Mouse (Mus musculus) MEL (cell line): ENCODE results near the gene Plxdc1. TPM values are rescaled to one million over a fixed set of nuclear protein-coding genes. Genes with fewer than 3 reads are reported as not detected.

Experiments
- DNase-seq: peaks from one replicate; pipeline ENCODE4 v3.0.0; 2011; ENCODE audit warnings: low read depth, low spot score
- H3K27ac ChIP-seq: 2 replicates; pipeline ENCODE4 v1.5.1; 2012; ENCODE audit warnings: low read depth, mild to moderate bottlenecking, control low read depth, low read length, moderate library complexity; ENCODE audit not compliant: control insufficient read depth
- H3K27me3 ChIP-seq, 2 experiments: fragments of 150-350 bp in 1 of 2; sonication (generic) in 1 of 2; 2 replicates each; pipeline ENCODE4 v1.6.1; 2012; ENCODE audit warnings: low read length in 2 of 2, mild to moderate bottlenecking in 2 of 2, improper control_type of control experiment in 1 of 2, moderate library complexity in 1 of 2; ENCODE audit not compliant: insufficient read depth in 2 of 2, control insufficient read depth in 1 of 2
- H3K36me3 ChIP-seq, 2 experiments: 2 replicates each; pipeline ENCODE4 v1.6.1; 2012 to 2014; ENCODE audit warnings: low read length in 2 of 2, improper control_type of control experiment in 1 of 2, inconsistent platforms in 1 of 2, mild to moderate bottlenecking in 1 of 2; ENCODE audit not compliant: insufficient read depth in 2 of 2, control insufficient read depth in 1 of 2
- H3K4me1 ChIP-seq, 2 experiments: fragments of 150-350 bp in 1 of 2; sonication (generic) in 1 of 2; 2 replicates each; pipeline ENCODE4 v1.6.1; 2012; ENCODE audit warnings: low read length in 2 of 2, improper control_type of control experiment in 1 of 2, mild to moderate bottlenecking in 1 of 2; ENCODE audit not compliant: insufficient read depth in 2 of 2, control insufficient read depth in 1 of 2
- H3K4me3 ChIP-seq, 2 experiments: fragments of 150-350 bp in 1 of 2; sonication (generic) in 1 of 2; 2 replicates each; pipeline ENCODE4 v1.5.1; 2012; ENCODE audit warnings: low read depth in 2 of 2, low read length in 2 of 2, mild to moderate bottlenecking in 2 of 2, moderate library complexity in 2 of 2, control low read depth in 1 of 2, improper control_type of control experiment in 1 of 2; ENCODE audit not compliant: control insufficient read depth in 1 of 2, insufficient read depth in 1 of 2
- H3K79me2 ChIP-seq: 2 replicates; pipeline ENCODE4 v1.6.1; 2012; ENCODE audit warnings: mild to moderate bottlenecking, low read length, moderate library complexity; ENCODE audit not compliant: control insufficient read depth, poor library complexity, insufficient read depth
- H3K9ac ChIP-seq: 2 replicates; pipeline ENCODE4 v1.6.1; 2012; ENCODE audit warnings: low read depth, mild to moderate bottlenecking, control low read depth, low read length, moderate library complexity; ENCODE audit not compliant: control insufficient read depth, poor library complexity, severe bottlenecking
- H3K9me3 ChIP-seq: fragments of 150-350 bp; sonication (generic); replicated peaks from 2 replicates; pipeline ENCODE4 v1.6.1; 2012; ENCODE audit warnings: mild to moderate bottlenecking, low read length, improper control_type of control experiment, moderate library complexity; ENCODE audit not compliant: insufficient read depth
- BHLHE40 ChIP-seq: IDR thresholded peaks from 2 replicates; pipeline ENCODE4 v1.6.1; 2012; ENCODE audit warnings: low read depth, mild to moderate bottlenecking, inconsistent platforms, low read length, improper control_type of control experiment, borderline replicate concordance
- CHD1 ChIP-seq: IDR thresholded peaks from 2 replicates; pipeline ENCODE4 v1.6.1; 2012; ENCODE audit warnings: low read depth, mild to moderate bottlenecking, inconsistent platforms, low read length, improper control_type of control experiment
- CHD2 ChIP-seq: IDR thresholded peaks from 2 replicates; pipeline ENCODE4 v1.6.1; 2011; ENCODE audit warnings: low read length, improper control_type of control experiment
- CTCF ChIP-seq, 3 experiments: IDR thresholded peaks in 2 of 3; conservative IDR thresholded peaks in 1 of 3; 2 replicates each; pipeline ENCODE4 v1.5.1; 2011 to 2012; ENCODE audit warnings: low read length in 3 of 3, low read depth in 2 of 3, mild to moderate bottlenecking in 2 of 3, improper control_type of control experiment in 1 of 3, inconsistent platforms in 1 of 3, mixed read lengths in 1 of 3, moderate library complexity in 1 of 3; ENCODE audit not compliant: control insufficient read depth in 1 of 3, insufficient read depth in 1 of 3, poor library complexity in 1 of 3, severe bottlenecking in 1 of 3
- E2F4 ChIP-seq: IDR thresholded peaks from 2 replicates; pipeline ENCODE4 v1.6.1; 2011; ENCODE audit warnings: low read depth, low read length, improper control_type of control experiment, borderline replicate concordance
- ELF1 ChIP-seq: IDR thresholded peaks from 2 replicates; pipeline ENCODE4 v1.6.1; 2014; ENCODE audit warnings: low read depth, mild to moderate bottlenecking, inconsistent platforms, low read length, improper control_type of control experiment, moderate library complexity
- EP300 ChIP-seq, 2 experiments: IDR thresholded peaks; 2 replicates each; pipeline ENCODE4 v1.6.1; 2011; ENCODE audit warnings: improper control_type of control experiment in 2 of 2, low read length in 2 of 2, low read depth in 1 of 2, mild to moderate bottlenecking in 1 of 2
- ETS1 ChIP-seq: IDR thresholded peaks from 2 replicates; pipeline ENCODE4 v1.6.1; 2012; ENCODE audit warnings: low read depth, mild to moderate bottlenecking, inconsistent platforms, low read length, improper control_type of control experiment, moderate library complexity
- GABPA ChIP-seq: IDR thresholded peaks from 2 replicates; pipeline ENCODE4 v1.6.1; 2012; ENCODE audit warnings: low read depth, mild to moderate bottlenecking, inconsistent platforms, low read length, improper control_type of control experiment, moderate library complexity
- GATA1 ChIP-seq: IDR thresholded peaks from 2 replicates; pipeline ENCODE4 v1.6.1; 2011; ENCODE audit warnings: low read depth, low read length, improper control_type of control experiment
- HCFC1 ChIP-seq: IDR thresholded peaks from 2 replicates; pipeline ENCODE4 v1.6.1; 2012; ENCODE audit warnings: low read depth, mild to moderate bottlenecking, inconsistent platforms, low read length, improper control_type of control experiment, moderate library complexity
- JUND ChIP-seq: IDR thresholded peaks from 2 replicates; pipeline ENCODE4 v1.6.1; 2011; ENCODE audit warnings: low read depth, mild to moderate bottlenecking, improper control_type of control experiment, low read length
- MAFK ChIP-seq: IDR thresholded peaks from 2 replicates; pipeline ENCODE4 v1.6.1; 2011; ENCODE audit warnings: low read depth, mild to moderate bottlenecking, low read length, improper control_type of control experiment, borderline replicate concordance
- MAX ChIP-seq: IDR thresholded peaks from 2 replicates; pipeline ENCODE4 v1.6.1; 2011; ENCODE audit warnings: low read length, improper control_type of control experiment
- MAZ ChIP-seq: IDR thresholded peaks from 2 replicates; pipeline ENCODE4 v1.6.1; 2012; ENCODE audit warnings: low read depth, mild to moderate bottlenecking, inconsistent platforms, low read length, improper control_type of control experiment
- MEF2A ChIP-seq: IDR thresholded peaks from 2 replicates; pipeline ENCODE4 v1.6.1; 2014; ENCODE audit warnings: low read depth, mild to moderate bottlenecking, inconsistent platforms, low read length, improper control_type of control experiment; ENCODE audit not compliant: poor library complexity, insufficient replicate concordance, severe bottlenecking; ENCODE audit errors: extremely low read depth
- MXI1 ChIP-seq: IDR thresholded peaks from 2 replicates; pipeline ENCODE4 v1.6.1; 2011; ENCODE audit warnings: mild to moderate bottlenecking, low read depth, low read length, improper control_type of control experiment
- MYB ChIP-seq: IDR thresholded peaks from 2 replicates; pipeline ENCODE4 v1.6.1; 2011; ENCODE audit warnings: mild to moderate bottlenecking, low read depth, low read length, improper control_type of control experiment
- MYC ChIP-seq: IDR thresholded peaks from 2 replicates; pipeline ENCODE4 v1.6.1; 2011; ENCODE audit warnings: low read depth, mild to moderate bottlenecking, low read length, improper control_type of control experiment, moderate library complexity
- NRF1 ChIP-seq: IDR thresholded peaks from 2 replicates; pipeline ENCODE4 v1.6.1; 2014; ENCODE audit warnings: low read depth, mild to moderate bottlenecking, inconsistent platforms, low read length, improper control_type of control experiment, moderate library complexity; ENCODE audit not compliant: poor library complexity, insufficient read depth, severe bottlenecking
- POLR2AphosphoS2 ChIP-seq: IDR thresholded peaks from 2 replicates; pipeline ENCODE4 v1.6.1; 2011; ENCODE audit warnings: low read length, improper control_type of control experiment
- RCOR1 ChIP-seq: IDR thresholded peaks from 2 replicates; pipeline ENCODE4 v1.6.1; 2012; ENCODE audit warnings: low read depth, mild to moderate bottlenecking, inconsistent platforms, low read length, improper control_type of control experiment
- SIN3A ChIP-seq: IDR thresholded peaks from 2 replicates; pipeline ENCODE4 v1.6.1; 2012; ENCODE audit warnings: low read length, improper control_type of control experiment, inconsistent platforms
- SMC3 ChIP-seq: IDR thresholded peaks from 2 replicates; pipeline ENCODE4 v1.6.1; 2011; ENCODE audit warnings: low read depth, low read length, improper control_type of control experiment
- TAL1 ChIP-seq: IDR thresholded peaks from 2 replicates; pipeline ENCODE4 v1.6.1; 2012; ENCODE audit warnings: mild to moderate bottlenecking, inconsistent platforms, low read length, moderate library complexity, mixed read lengths
- TBP ChIP-seq: IDR thresholded peaks from 2 replicates; pipeline ENCODE4 v1.8.0; 2011; ENCODE audit warnings: low read depth, low read length, improper control_type of control experiment
- TCF12 ChIP-seq: IDR thresholded peaks from 2 replicates; pipeline ENCODE4 v1.6.1; 2014; ENCODE audit warnings: low read depth, mild to moderate bottlenecking, inconsistent platforms, low read length, improper control_type of control experiment, moderate library complexity
- UBTF ChIP-seq: IDR thresholded peaks from 2 replicates; pipeline ENCODE4 v1.6.1; 2012; ENCODE audit warnings: low read depth, mild to moderate bottlenecking, inconsistent platforms, low read length, improper control_type of control experiment, moderate library complexity, borderline replicate concordance; ENCODE audit not compliant: insufficient read depth
- USF1 ChIP-seq: IDR thresholded peaks from 2 replicates; pipeline ENCODE4 v1.6.1; 2014; ENCODE audit warnings: low read depth, mild to moderate bottlenecking, inconsistent platforms, low read length, improper control_type of control experiment, moderate library complexity
- USF2 ChIP-seq, 2 experiments: IDR thresholded peaks; 2 replicates each; pipeline ENCODE4 v1.6.1; 2011 to 2012; ENCODE audit warnings: improper control_type of control experiment in 2 of 2, low read length in 2 of 2, borderline replicate concordance in 1 of 2, inconsistent platforms in 1 of 2, low read depth in 1 of 2, mild to moderate bottlenecking in 1 of 2; ENCODE audit not compliant: insufficient read depth in 1 of 2
- ZC3H11A ChIP-seq: IDR thresholded peaks from 2 replicates; pipeline ENCODE4 v1.6.1; 2012; ENCODE audit warnings: low read depth, mild to moderate bottlenecking, inconsistent platforms, low read length, improper control_type of control experiment
- ZMIZ1 ChIP-seq: IDR thresholded peaks from 2 replicates; pipeline ENCODE4 v1.6.1; 2012; ENCODE audit warnings: low read depth, mild to moderate bottlenecking, inconsistent platforms, low read length, improper control_type of control experiment, moderate library complexity
- polyA plus RNA-seq, 2 experiments: library from polyadenylated mRNA; stranded (reverse) in 1 of 2; unstranded in 1 of 2; fragments of >175 nt in 1 of 2; fragments of >200 nt in 1 of 2; gene quantifications; 2 replicates each; pipeline versions ENCODE4 v1.2.1 to v1.2.4; 2012; ENCODE audit warnings: low replicate concordance in 2 of 2, low read depth in 1 of 2; ENCODE audit not compliant: insufficient read length in 2 of 2, insufficient read depth in 1 of 2, missing spikeins in 1 of 2
- total RNA-seq: library from RNA; depleted of rRNA; stranded (reverse); fragments of 300-350 nt; gene quantifications from 2 replicates; pipeline ENCODE4 v1.2.3, GENCODE M21; 2012

Gene Plxdc1
- total and polyA plus RNA-seq, 3 experiments: 13.1 to 24.5 TPM; not detected in 1

- TF ChIP-seq USF2 (IDR thresholded peaks at IDR 0.05; ENCODE audit: borderline replicate concordance in 1 of 2, insufficient read depth in 1 of 2, low read depth in 1 of 2, low read length in 2 of 2) (no peak), GABPA (no peak), ZMIZ1 (peak; percentile 86)
These were observed 102.2 kb downstream of the Plxdc1 start, which contains the start of gene Fbxo47 (continued) for GRCm38 (mm10) chr11:97883918-97884600.

GRCm38 (mm10) chr11:97883542-97883917 lies 102.7 kb downstream of the Plxdc1 start:
- H3K79me2 ChIP-seq: peaks cover 1% of the 10 kb centered on the region; the same call in 1 of the 2 replicates
- H3K9me3 ChIP-seq: no peaks in the 10 kb centered on the region
- H3K27ac ChIP-seq: peak overlapping the region; percentile 98
- H3K9ac ChIP-seq: peak overlapping the region; percentile 91
- no peaks in the 10 kb centered on the region for H3K27me3 ChIP-seq
- H3K36me3 ChIP-seq: peaks cover 0 to 8% of the 10 kb centered on the region in 2 experiments; a peak in 2 of 4 replicates
- H3K4me3 ChIP-seq: peak overlapping the region; percentile 55 to 92
- H3K4me1 ChIP-seq: peaks cover 0 to 11% of the 10 kb centered on the region in 2 experiments; a peak in 2 of 4 replicates
- DNase-seq: peak; percentile 90
- TF ChIP-seq POLR2AphosphoS2 (no peak), GABPA (no peak), HCFC1 (no peak; the same call in 1 of the 2 replicates), MXI1 (peak; percentile 63; the same call in 1 of the 2 replicates), JUND (no peak), ZMIZ1 (no peak), GATA1 (no peak), USF1 (no peak), MAFK (no peak), CTCF (IDR thresholded peaks at IDR 0.05 in 2 of 3, conservative IDR thresholded peaks at IDR 0.05 in 1 of 3; ENCODE audit: control insufficient read depth in 1 of 3, insufficient read depth in 1 of 3, low read depth in 2 of 3, low read length in 3 of 3, poor library complexity in 1 of 3, severe bottlenecking in 1 of 3) (no peak), SIN3A (no peak; the same call in 1 of the 2 replicates), MAZ (peak; percentile 24; the same call in 1 of the 2 replicates), UBTF (no peak), ZC3H11A (no peak), TCF12 (0 out of 2 replicates have a peak, but pooled peaks have one; percentile 9), ELF1 (peak; percentile 84), TAL1 (no peak), CHD2 (no peak; the same call in 1 of the 2 replicates), E2F4 (no peak), CHD1 (no peak), SMC3 (no peak), MYB (no peak), BHLHE40 (no peak; the same call in 1 of the 2 replicates), NRF1 (no peak), MYC (0 out of 2 replicates have a peak, but pooled peaks have one; percentile 45), MEF2A (no peak), EP300 (IDR thresholded peaks at IDR 0.05; ENCODE audit: low read depth in 1 of 2, low read length in 2 of 2) (peak in 1 of 2 experiments; percentile 56; a peak in 1 of 4 replicates), ETS1 (0 out of 2 replicates have a peak, but pooled peaks have one; percentile 42), RCOR1 (no peak; the same call in none of the 2 replicates), MAX (no peak), TBP (0 out of 2 replicates have a peak, but pooled peaks have one; percentile 65)
